Mouse (Mus musculus): ENCODE measurements around the gene Slu7. TPM values are rescaled to one million over a fixed set of nuclear protein-coding genes. Genes with fewer than 3 reads are reported as not detected.
A peak's percentile ranks its signal among the peaks of the same experiment; 100 is the strongest.

The Slu7 gene
- total RNA-seq, 2 experiments from 2014 or later: 28.9 to 31.5 TPM

- DNase-seq: no peak
These were observed 51.1 kb downstream of the Slu7 start for GRCm38 (mm10) chr11:43484652-43485051.

- no peak for DNase-seq
These were observed 52.3 kb downstream of the Slu7 start for GRCm38 (mm10) chr11:43485855-43486254.

GRCm38 (mm10) chr11:43492663-43493062 lies 59.1 kb downstream of the Slu7 start:
- DNase-seq: peak; percentile 84

GRCm38 (mm10) chr11:43493815-43494409 lies 60.4 kb downstream of the Slu7 start:
- DNase-seq: peak; percentile 70

GRCm38 (mm10) chr11:43495037-43495436 lies 61.5 kb downstream of the Slu7 start:
- no peak for DNase-seq

GRCm38 (mm10) chr11:43495532-43495931 lies 62.0 kb downstream of the Slu7 start:
- DNase-seq: peak; percentile 62

Other genes with a start within 250 kb of the Slu7 start
- gene Pttg1, start 7.5 kb upstream of the Slu7 start, total RNA-seq (2021): 10 to 100 TPM; 21.9 to 23.3 TPM
- 10 to 100 TPM; 27.9 to 31.1 TPM for gene C1qtnf2, start 40.5 kb downstream of the Slu7 start, total RNA-seq (2021)
- gene Ccnjl, start 95.0 kb downstream of the Slu7 start, total RNA-seq (2021): 1 to 10 TPM; 1.0 to 1.3 TPM
- under 1 TPM; 0.26 to 0.45 TPM for gene 4933415A04Rik, start 153.3 kb downstream of the Slu7 start, total RNA-seq (2021)
- gene Fabp6, start 167.8 kb downstream of the Slu7 start, total RNA-seq (2021): not detected
- gene Pwwp2a, start 248.3 kb downstream of the Slu7 start, total RNA-seq (2021): 10 to 100 TPM; 21.0 to 25.7 TPM

Data from gastrocnemius, postnatal 10 days (tissue).